Mouse (Mus musculus) heart, adult 2 months (tissue): Measurements from ENCODE around the gene B3gnt2. TPM values are rescaled to one million over a fixed set of nuclear protein-coding genes. Genes with fewer than 3 reads are reported as not detected.

Experiments used
- DNase-seq, 2 experiments: peaks; one replicate each; pipeline ENCODE4 v3.0.0; 2021
- H3K27ac ChIP-seq: fragments of 200-600 bp; 2 replicates; pipeline ENCODE4 v1.8.1; 2022
- H3K27me3 ChIP-seq: fragments of 200-500 bp; 2 replicates; pipeline ENCODE4 v1.6.1; 2012; ENCODE audit warnings: mild to moderate bottlenecking, low read length, inconsistent platforms, mixed read lengths; ENCODE audit not compliant: control insufficient read depth, insufficient read depth
- H3K36me3 ChIP-seq: fragments of 200-500 bp; 2 replicates; pipeline ENCODE4 v1.6.1; 2012; ENCODE audit warnings: low read length, inconsistent platforms; ENCODE audit not compliant: control insufficient read depth, insufficient read depth
- H3K4me1 ChIP-seq: fragments of 200-500 bp; 2 replicates; pipeline ENCODE4 v1.6.1; 2011; ENCODE audit warnings: low read length; ENCODE audit not compliant: control insufficient read depth, insufficient read depth
- H3K4me3 ChIP-seq: fragments of 200-600 bp; 2 replicates; pipeline ENCODE4 v1.8.1; 2022
- H3K79me2 ChIP-seq: fragments of 200-500 bp; replicated peaks from 2 replicates; pipeline ENCODE4 v1.6.1; 2012; ENCODE audit warnings: mild to moderate bottlenecking, inconsistent platforms, low read length, moderate library complexity, mixed read lengths; ENCODE audit not compliant: control insufficient read depth, insufficient read depth
- H3K9ac ChIP-seq: fragments of 200-500 bp; 2 replicates; pipeline ENCODE4 v1.6.1; 2012; ENCODE audit warnings: low read depth, mild to moderate bottlenecking, control low read depth, inconsistent platforms, low read length, mixed read lengths
- CTCF ChIP-seq: fragments of 200-600 bp; IDR thresholded peaks from 2 replicates; pipeline ENCODE4 v1.8.1; 2022; ENCODE audit warnings: antibody characterized with exemption, mild to moderate bottlenecking, moderate library complexity
- EP300 ChIP-seq: fragments of 200-500 bp; IDR thresholded peaks from 2 replicates; pipeline ENCODE4 v1.6.1; 2011; ENCODE audit warnings: low read depth, low read length, control low read depth; ENCODE audit not compliant: insufficient read depth
- POLR2A ChIP-seq: fragments of 200-500 bp; IDR thresholded peaks from 2 replicates; pipeline ENCODE4 v1.6.1; 2011; ENCODE audit warnings: mild to moderate bottlenecking, low read depth, low read length, control low read depth; ENCODE audit not compliant: insufficient read depth
- WGBS: fragments of 180-500 bp; shearing (Covaris S2); methylation state at CpG from one replicate; pipeline ENCODE4 v1.1.7; 2018; 5-methylcytosine and 5-hydroxymethylcytosine counted together
- intact Hi-C: fragments of 180-260 bp; cut with DNase I; formaldehyde crosslinking; loops from one replicate; pipeline ENCODE4 v1.15.1; 2025
- polyA plus RNA-seq: library from polyadenylated mRNA; depleted of rRNA; stranded (reverse); fragments of >200 nt; gene quantifications from 2 replicates; pipeline ENCODE4 v1.2.3, GENCODE M21; 2012
- total RNA-seq, 2 experiments: library from RNA; stranded (reverse); gene quantifications; 2 replicates each; pipeline ENCODE4 v1.2.3; 2021

B3gnt2 gene
- total and polyA plus RNA-seq, 3 experiments = 3.5 to 6.2 (median 5.7) TPM

GRCm38 (mm10) chr11:22798916-22799315 is 61.8 kb downstream of the B3gnt2 start:
- Histone ChIP-seq H3K9ac (no peak overlapping the region), H3K27ac (no peak overlapping the region), H3K4me1 (peaks cover 6% of the 10 kb centered on the region), H3K27me3 (no peaks in the 10 kb centered on the region), H3K79me2 (no peaks in the 10 kb centered on the region), H3K4me3 (no peak overlapping the region), H3K36me3 (peaks cover 2% of the 10 kb centered on the region; the same call in 1 of the 2 replicates)
- intact Hi-C loops = no loop called here
- WGBS = 83% methylated on average over 5 of the region's 5 CpGs
- DNase-seq = no peak
- TF ChIP-seq EP300 (no peak), CTCF (no peak), POLR2A (no peak)

- H3K27ac ChIP-seq = no peak overlapping the region
- H3K79me2 ChIP-seq = no peaks in the 10 kb centered on the region
- WGBS = 92% methylated on average over 1 of the region's 1 CpGs
- peaks cover 2% of the 10 kb centered on the region; the same call in 1 of the 2 replicates for H3K4me1 ChIP-seq
- TF ChIP-seq EP300 (no peak), CTCF (no peak), POLR2A (no peak)
- no peak overlapping the region for H3K9ac ChIP-seq
- H3K36me3 ChIP-seq = no peaks in the 10 kb centered on the region
- DNase-seq = no peak
- no peak overlapping the region for H3K4me3 ChIP-seq
- no peaks in the 10 kb centered on the region for H3K27me3 ChIP-seq
- intact Hi-C loops = no loop called here
Measured at GRCm38 (mm10) chr11:22794734-22795133, 66.0 kb downstream of the B3gnt2 start.

GRCm38 (mm10) chr11:22793881-22794203 is 66.9 kb downstream of the B3gnt2 start:
- no peak overlapping the region for H3K4me3 ChIP-seq
- TF ChIP-seq POLR2A = no peak
- TF ChIP-seq CTCF = no peak
- TF ChIP-seq EP300 = no peak
- H3K27ac ChIP-seq = no peak overlapping the region
- H3K4me1 ChIP-seq = peaks cover 2% of the 10 kb centered on the region; the same call in 1 of the 2 replicates
- H3K79me2 ChIP-seq = no peaks in the 10 kb centered on the region
- no peak overlapping the region for H3K9ac ChIP-seq
- H3K36me3 ChIP-seq = no peaks in the 10 kb centered on the region
- intact Hi-C loops = no loop called here
- DNase-seq = no peak
- WGBS = 89% methylated on average over 1 of the region's 1 CpGs
- no peaks in the 10 kb centered on the region for H3K27me3 ChIP-seq

- WGBS = 93% methylated on average over 3 of the region's 3 CpGs
- peaks cover 2% of the 10 kb centered on the region; the same call in 1 of the 2 replicates for H3K4me1 ChIP-seq
- no peak overlapping the region for H3K4me3 ChIP-seq
- no peak overlapping the region for H3K27ac ChIP-seq
- no peak overlapping the region for H3K9ac ChIP-seq
- no peaks in the 10 kb centered on the region for H3K27me3 ChIP-seq
- H3K79me2 ChIP-seq = no peaks in the 10 kb centered on the region
- TF ChIP-seq CTCF (no peak), POLR2A (no peak), EP300 (no peak)
- no peak for DNase-seq
- H3K36me3 ChIP-seq = no peaks in the 10 kb centered on the region
- intact Hi-C loops = no loop called here
Measured at GRCm38 (mm10) chr11:22793176-22793880, 67.4 kb downstream of the B3gnt2 start.

- H3K4me3 ChIP-seq = no peak overlapping the region
- intact Hi-C loops = no loop called here
- H3K9ac ChIP-seq = no peak overlapping the region
- 93% methylated on average over 1 of the region's 1 CpGs for WGBS
- TF ChIP-seq CTCF (no peak), EP300 (no peak), POLR2A (no peak)
- no peaks in the 10 kb centered on the region for H3K79me2 ChIP-seq
- H3K27ac ChIP-seq = no peak overlapping the region
- no peaks in the 10 kb centered on the region for H3K36me3 ChIP-seq
- H3K4me1 ChIP-seq = peaks cover 2% of the 10 kb centered on the region; the same call in 1 of the 2 replicates
- DNase-seq = no peak
- no peaks in the 10 kb centered on the region for H3K27me3 ChIP-seq
Measured at GRCm38 (mm10) chr11:22792149-22792548, 68.6 kb downstream of the B3gnt2 start.

DNA sequence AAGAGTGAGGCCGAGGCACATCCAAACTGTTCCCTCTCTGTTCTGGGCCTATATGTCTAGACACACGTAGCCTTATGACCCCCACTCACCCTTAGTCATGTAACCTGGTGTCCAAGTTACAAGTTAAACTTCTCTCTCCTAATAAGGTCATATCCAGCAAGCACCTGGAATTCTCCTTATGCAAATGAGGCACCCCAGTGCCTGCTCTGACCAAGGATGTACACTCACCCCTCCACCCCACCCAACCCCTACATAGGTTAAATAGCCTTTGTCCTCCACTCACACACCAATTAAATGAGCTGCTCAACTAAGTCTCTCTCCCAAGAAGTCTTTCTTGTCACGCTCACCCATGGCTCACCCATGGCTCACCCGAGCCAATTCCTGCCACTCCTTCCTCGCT is 69.0 kb downstream of the B3gnt2 start:
- H3K79me2 ChIP-seq = no peaks in the 10 kb centered on the region
- H3K4me3 ChIP-seq = no peak overlapping the region
- WGBS = 89% methylated on average over 5 of the region's 5 CpGs
- H3K36me3 ChIP-seq = no peaks in the 10 kb centered on the region
- H3K27ac ChIP-seq = no peak overlapping the region
- H3K4me1 ChIP-seq = peaks cover 2% of the 10 kb centered on the region; the same call in 1 of the 2 replicates
- intact Hi-C loops = no loop called here
- TF ChIP-seq CTCF (no peak), POLR2A (no peak), EP300 (no peak)
- H3K27me3 ChIP-seq = no peaks in the 10 kb centered on the region
- no peak overlapping the region for H3K9ac ChIP-seq
- DNase-seq = no peak
